Mouse (Mus musculus) liver, postnatal 0 days (tissue): ENCODE measurements around the gene Hecw2.

ENCODE experiments used
- CTCF ChIP-seq: sonication (generic); IDR thresholded peaks from 2 replicates; pipeline ENCODE4 v1.5.1; 2016; ENCODE audit warnings: antibody characterized with exemption, low read depth
- EP300 ChIP-seq: IDR thresholded peaks from 2 replicates; pipeline ENCODE4 v1.6.1; 2016; ENCODE audit warnings: antibody characterized with exemption, low read depth, mild to moderate bottlenecking

- no peak for TF ChIP-seq EP300
- TF ChIP-seq CTCF, result no peak
These were observed 397.9 kb downstream of the Hecw2 start for GRCm38 (mm10) chr1:53797074-53797473.
